Mouse (Mus musculus) E14TG2a.4 (cell line): ENCODE measurements around the gene Zbp1.
A peak's percentile ranks its signal among the peaks of the same experiment; 100 is the strongest.

Experiments used
- H3K27me3 ChIP-seq: 2 replicates; pipeline ENCODE4 v1.6.1; 2014; ENCODE audit warnings: low read length, control low read depth; ENCODE audit not compliant: insufficient read depth
- H3K36me3 ChIP-seq: 2 replicates; pipeline ENCODE4 v1.6.1; 2014; ENCODE audit warnings: low read length, control low read depth; ENCODE audit not compliant: insufficient read depth
- H3K4me1 ChIP-seq: replicated peaks from 2 replicates; pipeline ENCODE4 v1.6.1; 2014; ENCODE audit warnings: low read depth, low read length, control low read depth
- H3K4me3 ChIP-seq: replicated peaks from 2 replicates; pipeline ENCODE4 v1.5.1; 2014; ENCODE audit warnings: mild to moderate bottlenecking, low read length
- H3K9me3 ChIP-seq: 2 replicates; pipeline ENCODE4 v1.6.1; 2014; ENCODE audit warnings: low read length, control low read depth
- CTCF ChIP-seq: conservative IDR thresholded peaks from 2 replicates; pipeline ENCODE4 v1.5.1; 2014; ENCODE audit warnings: low read length
- NANOG ChIP-seq: IDR thresholded peaks from 2 replicates; pipeline ENCODE4 v1.6.1; 2014; ENCODE audit warnings: borderline replicate concordance, low read length, mixed read lengths
- POU5F1 ChIP-seq: IDR thresholded peaks from 2 replicates; pipeline ENCODE4 v1.6.1; 2014; ENCODE audit warnings: low read length, borderline replicate concordance

Zbp1 gene

DNA sequence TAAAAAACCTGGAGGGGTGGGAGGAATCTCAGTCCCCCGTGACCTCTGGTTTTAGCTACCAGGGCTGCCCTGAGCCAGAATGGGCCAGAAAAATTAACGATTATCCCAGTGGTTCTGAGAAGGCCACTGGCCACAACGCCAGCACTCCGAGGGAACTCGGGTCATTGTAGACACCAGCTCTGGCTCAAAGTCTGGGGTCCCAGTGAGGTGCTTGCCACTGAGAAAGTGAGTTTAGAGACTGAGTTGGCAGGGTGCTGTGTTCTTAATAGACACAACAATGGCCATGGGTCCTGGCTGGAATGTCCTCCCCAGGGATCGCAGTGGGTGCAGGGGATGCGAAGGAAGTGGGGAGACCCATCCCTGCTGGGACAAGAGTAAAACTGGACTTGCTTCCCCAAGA is 36.8 kb downstream of the Zbp1 start:
- Histone ChIP-seq H3K4me3 (no peak overlapping the region), H3K36me3 (no peaks in the 10 kb centered on the region), H3K9me3 (no peaks in the 10 kb centered on the region), H3K4me1 (peaks cover 19% of the 10 kb centered on the region), H3K27me3 (peaks cover 48% of the 10 kb centered on the region)
- TF ChIP-seq NANOG = no peak
- TF ChIP-seq POU5F1 = no peak
- TF ChIP-seq CTCF = no peak

DNA sequence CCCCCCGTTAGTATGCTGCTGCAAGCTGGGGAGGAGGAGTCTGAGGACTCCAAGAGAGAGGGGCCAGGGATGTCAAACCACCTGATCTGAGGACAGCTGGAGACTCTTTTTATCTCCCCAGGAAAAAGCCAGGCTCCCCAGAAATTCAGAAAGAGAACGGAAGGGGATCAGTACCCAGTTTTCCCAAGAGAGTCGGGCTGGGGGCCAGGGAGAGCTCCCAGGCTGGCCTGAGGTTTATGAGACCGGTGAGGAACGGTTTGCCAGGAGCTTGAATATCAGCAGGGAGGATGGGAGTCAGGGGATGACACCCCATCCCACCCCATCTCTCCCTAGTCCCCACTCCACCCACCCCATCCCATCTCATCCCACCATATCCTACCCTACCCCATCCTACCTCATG is 37.2 kb downstream of the Zbp1 start:
- Histone ChIP-seq H3K27me3 (peaks cover 49% of the 10 kb centered on the region), H3K4me3 (no peak overlapping the region), H3K9me3 (no peaks in the 10 kb centered on the region), H3K4me1 (peaks cover 15% of the 10 kb centered on the region), H3K36me3 (no peaks in the 10 kb centered on the region)
- no peak for TF ChIP-seq CTCF
- TF ChIP-seq NANOG = no peak
- TF ChIP-seq POU5F1 = no peak

- Histone ChIP-seq H3K4me3 (no peak overlapping the region), H3K4me1 (peaks cover 11% of the 10 kb centered on the region), H3K27me3 (peaks cover 47% of the 10 kb centered on the region), H3K36me3 (no peaks in the 10 kb centered on the region), H3K9me3 (peaks cover 2% of the 10 kb centered on the region)
- TF ChIP-seq POU5F1 (no peak), CTCF (no peak), NANOG (no peak)
These were observed 37.9 kb downstream of the Zbp1 start for GRCm38 (mm10) chr2:173180721-173181388.

DNA sequence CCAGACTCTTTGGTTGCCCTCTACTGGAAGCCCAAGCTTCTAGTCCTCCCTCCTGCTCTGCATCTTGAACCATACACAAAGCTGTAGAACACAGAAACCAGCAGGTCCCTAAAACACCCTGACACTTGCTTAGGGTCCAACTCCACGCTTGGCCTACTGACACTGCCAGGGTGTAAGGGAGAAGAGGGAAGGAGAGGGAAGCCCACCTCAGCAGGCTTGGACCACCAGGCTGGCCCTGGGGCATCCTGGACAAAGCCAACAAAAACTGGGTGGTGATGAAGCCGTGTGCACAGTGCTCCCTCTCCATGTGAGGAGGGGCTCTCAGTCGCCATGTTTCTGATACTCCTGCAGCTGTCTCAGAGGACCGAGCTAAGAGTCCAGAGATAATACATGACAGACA is 38.7 kb downstream of the Zbp1 start:
- H3K9me3 ChIP-seq = peaks cover 5% of the 10 kb centered on the region
- peaks cover 39% of the 10 kb centered on the region for H3K27me3 ChIP-seq
- H3K36me3 ChIP-seq = no peaks in the 10 kb centered on the region
- no peak for TF ChIP-seq POU5F1
- H3K4me3 ChIP-seq = no peak overlapping the region
- H3K4me1 ChIP-seq = peaks cover 11% of the 10 kb centered on the region

DNA sequence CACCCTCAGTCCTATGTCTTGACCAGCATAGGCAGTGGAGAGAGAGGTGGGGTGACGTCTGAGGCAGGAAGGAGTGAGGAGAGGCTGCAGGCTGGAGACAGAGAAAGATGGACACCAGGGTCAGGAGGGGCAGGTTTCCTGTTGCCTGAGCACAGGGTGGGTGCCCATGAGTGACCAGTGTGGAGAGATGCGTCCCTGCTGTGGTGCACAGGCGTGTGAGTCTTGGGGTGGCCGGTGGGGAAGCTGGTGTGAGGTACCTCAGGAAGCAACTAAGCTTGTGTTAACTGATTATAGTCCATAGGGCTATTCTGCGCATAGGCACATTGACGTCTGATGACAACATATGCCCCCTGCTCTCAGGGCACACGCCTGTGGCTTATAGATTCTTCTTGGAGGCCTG is 39.7 kb downstream of the Zbp1 start:
- H3K9me3 ChIP-seq = peaks cover 5% of the 10 kb centered on the region
- H3K27me3 ChIP-seq = peaks cover 31% of the 10 kb centered on the region

GRCm38 (mm10) chr2:173177951-173178350 is 40.8 kb downstream of the Zbp1 start:
- no peak overlapping the region for H3K4me3 ChIP-seq
- peaks cover 33% of the 10 kb centered on the region for H3K27me3 ChIP-seq
- H3K9me3 ChIP-seq = peaks cover 5% of the 10 kb centered on the region
- peaks cover 25% of the 10 kb centered on the region for H3K4me1 ChIP-seq
- TF ChIP-seq NANOG (no peak), CTCF (no peak), POU5F1 (no peak)
- no peaks in the 10 kb centered on the region for H3K36me3 ChIP-seq

More for the DNA sequence above, 39.7 kb downstream of the Zbp1 start:
- TF ChIP-seq CTCF (no peak), POU5F1 (no peak), NANOG (no peak)
- no peaks in the 10 kb centered on the region for H3K36me3 ChIP-seq
- H3K4me1 ChIP-seq = peaks cover 18% of the 10 kb centered on the region
- H3K4me3 ChIP-seq = no peak overlapping the region

DNA sequence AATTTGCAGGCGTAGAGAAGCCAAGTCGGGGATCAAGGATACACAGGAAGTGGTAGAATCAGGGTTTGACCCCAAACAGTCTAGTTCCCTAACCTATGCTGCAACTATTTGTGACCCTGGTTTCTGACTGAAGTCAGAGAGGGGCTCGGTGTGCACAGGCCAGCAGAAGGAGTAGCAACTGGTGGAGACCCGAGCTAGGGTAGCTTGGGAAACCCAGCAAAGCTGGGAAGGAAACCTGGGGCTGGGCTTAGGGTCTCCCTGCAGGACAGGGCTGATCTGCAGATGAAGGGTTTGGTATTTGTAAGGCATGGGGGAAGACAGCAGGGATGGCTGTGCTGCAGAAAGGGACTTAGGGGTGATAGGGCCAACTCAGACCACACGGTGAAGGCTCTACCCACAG is 41.2 kb downstream of the Zbp1 start:
- Histone ChIP-seq H3K36me3 (no peaks in the 10 kb centered on the region), H3K9me3 (peaks cover 6% of the 10 kb centered on the region), H3K27me3 (peaks cover 33% of the 10 kb centered on the region), H3K4me3 (no peak overlapping the region), H3K4me1 (peaks cover 25% of the 10 kb centered on the region)
- TF ChIP-seq NANOG (no peak), CTCF (no peak), POU5F1 (no peak)

- Histone ChIP-seq H3K4me1 (peaks cover 31% of the 10 kb centered on the region), H3K9me3 (peaks cover 11% of the 10 kb centered on the region), H3K4me3 (no peak overlapping the region), H3K36me3 (no peaks in the 10 kb centered on the region), H3K27me3 (peaks cover 40% of the 10 kb centered on the region)
- TF ChIP-seq POU5F1 (no peak), CTCF (peak; percentile 70)
These were observed 43.0 kb downstream of the Zbp1 start for GRCm38 (mm10) chr2:173175703-173176102.

- Histone ChIP-seq H3K4me1 (peaks cover 30% of the 10 kb centered on the region), H3K4me3 (0 out of 2 replicates have a peak overlapping the region, but pooled peaks have one; percentile 7), H3K9me3 (peaks cover 11% of the 10 kb centered on the region), H3K27me3 (peaks cover 48% of the 10 kb centered on the region), H3K36me3 (no peaks in the 10 kb centered on the region)
- no peak for TF ChIP-seq NANOG
- no peak for TF ChIP-seq CTCF
- TF ChIP-seq POU5F1 = no peak
These were observed 44.2 kb downstream of the Zbp1 start for GRCm38 (mm10) chr2:173174569-173174968.
